Mouse (Mus musculus) erythroblast, embryonic 14.5 days (primary cell): Measurements from ENCODE around the gene S100pbp.

ENCODE experiments used
- GATA1 ChIP-seq: IDR thresholded peaks from 2 replicates; pipeline ENCODE4 v1.6.1; 2012; ENCODE audit warnings: low read length, inconsistent platforms, mixed read lengths
- TAL1 ChIP-seq: IDR thresholded peaks from 3 replicates; pipeline ENCODE4 v1.6.1; 2012; ENCODE audit warnings: low read length, inconsistent platforms, mixed read lengths

- TF ChIP-seq GATA1 (no peak), TAL1 (no peak)
Observed at GRCm38 (mm10) chr4:129120520-129121445, 68.7 kb downstream of the S100pbp start.
